Comparison of ENCODE assay signal across 23 mouse cellular contexts in genomic region chr9:83700916-83701315, GRCm38 (mm10).
"Had no signal": no experiment of that assay in that cellular context is flagged by ENCODE, and none has a peak within 500 bp of the region (broad histone marks: within the 10 kb centered on the region; RNA-seq: fewer than 3 reads in every experiment).

No protein-coding gene starts in this region.

- H3K4me1 ChIP-seq: heart, embryonic 13.5 days; heart, embryonic 15.5 days; hindbrain, embryonic 10.5 days; intestine, embryonic 15.5 days; limb, embryonic 10.5 days; liver, embryonic 13.5 days had no signal

- DNase-seq: gastrocnemius, postnatal 25 days; heart, postnatal 14 days; heart, postnatal 36 days; kidney, adult 18-20 months; kidney, adult 8-10 months; kidney, postnatal 10 days; kidney, postnatal 25 days; kidney, postnatal 4 days; liver; liver, embryonic 13.5 days had no signal

- H3K27me3 ChIP-seq: heart, embryonic 15.5 days; hindbrain, embryonic 13.5 days; intestine, embryonic 15.5 days; limb, embryonic 12.5 days; liver, embryonic 13.5 days had no signal

- H3K9ac ChIP-seq: heart, embryonic 13.5 days; heart, embryonic 15.5 days; hindbrain, embryonic 13.5 days; intestine, embryonic 15.5 days; limb, embryonic 12.5 days; liver, embryonic 13.5 days had no signal

- H3K4me3 ChIP-seq: heart, embryonic 13.5 days; heart, embryonic 15.5 days; hindbrain, embryonic 10.5 days; hindbrain, embryonic 13.5 days; intestine, embryonic 15.5 days; layer of hippocampus, adult 2 months; left cerebral cortex, adult 2 months; limb, embryonic 10.5 days; limb, embryonic 12.5 days; liver, embryonic 13.5 days had no signal

- H3K36me3 ChIP-seq: heart, embryonic 13.5 days; heart, embryonic 15.5 days; hindbrain, embryonic 10.5 days; hindbrain, embryonic 13.5 days; intestine, embryonic 15.5 days; limb, embryonic 10.5 days; limb, embryonic 12.5 days; liver, embryonic 13.5 days had no signal

- ATAC-seq: inflammation-experienced regulatory T-cells, adult 6 months; intestine, embryonic 15.5 days; intestine, postnatal 0 days had no signal

- H3K27ac ChIP-seq: heart, embryonic 13.5 days; heart, embryonic 15.5 days; hindbrain, embryonic 10.5 days; hindbrain, embryonic 13.5 days; intestine, embryonic 15.5 days; layer of hippocampus, adult 2 months; left cerebral cortex, adult 2 months; limb, embryonic 10.5 days; limb, embryonic 12.5 days; liver, embryonic 13.5 days had no signal

- H3K4me2 ChIP-seq: heart, embryonic 11.5 days; heart, embryonic 13.5 days; heart, embryonic 15.5 days; hindbrain, embryonic 13.5 days; intestine, embryonic 15.5 days; limb, embryonic 12.5 days; liver, embryonic 11.5 days; liver, embryonic 13.5 days had no signal

- H3K9me3 ChIP-seq: heart, embryonic 13.5 days; heart, embryonic 15.5 days; hindbrain, embryonic 10.5 days; hindbrain, embryonic 13.5 days; intestine, embryonic 15.5 days; limb, embryonic 10.5 days; limb, embryonic 12.5 days; liver, embryonic 13.5 days had no signal
